Mouse (Mus musculus) kidney, postnatal 36 days (tissue): ENCODE results near the gene Nle1.

Experiments
- DNase-seq, 2 experiments: peaks; one replicate each; pipeline ENCODE4 v3.0.0; 2021 to 2022; ENCODE audit warnings: mixed read lengths in 2 of 2

Gene Nle1

DNA sequence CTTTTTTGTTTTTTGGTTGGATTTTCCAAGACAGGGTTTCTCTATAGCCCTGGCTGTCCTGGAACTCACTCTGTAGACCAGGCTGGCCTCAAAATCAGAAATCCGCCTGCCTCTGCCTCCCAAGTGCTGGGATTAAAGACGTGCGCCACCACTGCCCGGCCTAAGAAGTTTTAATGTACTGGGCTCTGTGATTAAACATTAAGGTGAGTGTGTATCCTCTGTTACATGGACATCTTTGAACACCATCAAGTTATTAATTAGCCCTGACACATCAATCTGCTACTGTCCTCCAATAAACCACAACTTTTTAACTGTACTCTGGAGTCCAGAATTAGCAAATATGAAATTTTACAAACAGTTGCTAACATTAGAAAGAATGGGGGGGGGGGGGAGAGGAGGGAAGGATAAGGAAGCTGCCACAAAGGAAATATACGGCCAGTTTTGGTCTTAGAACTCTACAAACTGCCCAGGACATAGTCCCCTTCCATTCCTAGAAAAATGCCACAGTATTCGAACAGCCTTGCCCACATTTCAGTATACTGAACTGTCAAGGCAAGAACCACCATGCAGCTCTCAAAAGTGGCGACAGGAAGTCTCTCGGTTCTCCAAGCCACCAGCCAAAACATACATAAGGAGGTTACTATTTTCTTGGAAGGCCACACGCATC, 38.6 kb downstream of the Nle1 start:
- DNase-seq = no peak

DNA sequence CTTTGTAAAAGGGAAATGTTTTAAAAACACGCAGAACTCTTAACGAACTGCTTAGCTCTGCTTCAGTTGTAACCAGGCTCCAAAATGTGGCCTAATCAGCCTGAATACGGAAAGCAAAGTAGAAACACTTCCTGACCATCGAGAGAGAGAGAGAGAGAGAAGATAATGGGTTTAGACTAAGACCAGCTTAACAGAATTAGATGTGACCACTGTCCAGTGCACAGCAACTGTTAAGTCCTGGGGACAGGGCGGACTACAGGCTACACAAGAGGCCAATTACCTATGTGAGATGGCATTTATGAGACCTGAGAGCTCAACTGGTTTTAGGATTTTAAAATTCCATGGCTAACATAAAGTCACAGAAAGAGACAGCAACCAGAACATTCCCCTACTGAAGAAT, 40.3 kb downstream of the Nle1 start:
- no peak for DNase-seq

DNA sequence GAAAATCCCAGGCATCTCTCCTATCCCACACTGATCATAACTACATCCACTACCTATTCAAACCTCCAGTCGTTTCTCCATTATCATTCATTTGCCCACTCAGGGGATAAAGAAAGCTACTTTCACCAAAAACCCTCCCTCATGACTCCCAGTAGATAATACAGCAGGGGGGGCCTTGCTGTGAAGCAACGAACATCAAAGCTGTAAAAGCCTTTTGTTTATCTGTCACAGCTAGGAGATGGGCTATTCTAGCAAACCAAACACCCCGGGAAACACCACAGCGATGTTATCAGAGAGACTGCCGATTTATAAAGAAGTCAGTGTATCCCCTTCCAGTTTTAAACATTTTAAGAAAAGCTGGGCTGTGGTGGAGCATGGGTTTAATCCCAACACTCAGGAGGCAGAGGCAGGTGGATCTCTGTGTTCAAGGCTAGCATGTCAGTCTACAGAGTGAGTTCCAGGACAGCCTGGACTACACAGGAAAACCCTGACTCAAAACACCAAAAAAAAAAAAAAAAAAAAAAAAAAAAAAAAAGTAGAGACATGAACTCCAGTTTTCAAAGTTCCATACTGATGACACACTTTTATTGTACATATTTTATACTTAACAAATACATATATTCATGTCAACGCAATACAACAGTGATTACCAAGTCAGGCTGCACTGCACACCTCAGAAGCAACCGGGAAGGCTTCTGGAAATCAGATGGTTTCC, 41.2 kb downstream of the Nle1 start:
- no peak for DNase-seq

DNA sequence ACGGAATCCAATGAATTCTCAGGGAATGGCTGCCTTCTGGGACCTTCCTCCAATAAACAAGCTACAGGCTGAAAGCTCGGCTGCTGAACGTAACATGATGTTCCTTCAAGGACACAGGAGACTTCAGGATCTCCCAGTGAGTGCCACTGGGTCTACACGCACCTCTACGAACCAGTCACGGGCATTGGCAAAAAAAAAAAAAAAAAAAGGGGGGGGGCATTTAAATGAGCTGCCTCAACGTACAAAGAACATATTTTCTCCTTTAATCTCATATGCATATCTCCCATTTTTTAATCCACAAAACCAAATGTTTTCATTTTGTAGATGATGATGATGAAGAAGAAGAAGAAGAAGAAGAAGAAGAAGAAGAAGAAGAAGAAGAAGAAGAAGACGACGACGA, 42.3 kb downstream of the Nle1 start:
- DNase-seq = no peak

DNA sequence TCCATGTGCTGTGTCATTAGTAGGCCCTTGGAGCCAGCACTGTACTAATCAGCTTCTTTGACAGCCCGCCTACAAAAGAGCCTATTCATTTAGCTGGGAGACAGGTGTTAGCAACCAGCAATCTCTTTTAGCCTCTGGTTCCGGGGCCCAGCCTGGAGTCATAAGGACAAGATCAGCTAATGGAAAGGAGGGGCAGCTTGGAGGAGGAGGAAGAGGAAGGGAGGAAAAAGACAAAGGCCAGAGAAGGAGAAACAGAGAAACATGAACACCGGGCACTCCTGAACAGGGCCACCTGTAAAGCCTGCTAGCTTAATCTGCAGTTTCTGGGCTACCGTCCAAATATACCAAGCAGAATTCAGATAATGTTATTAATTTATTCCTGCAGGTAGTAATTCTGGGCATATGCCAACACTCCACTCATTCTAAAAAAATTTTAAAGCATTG, 44.7 kb downstream of the Nle1 start:
- peak in 1 of 2 experiments; percentile 44 for DNase-seq

DNA sequence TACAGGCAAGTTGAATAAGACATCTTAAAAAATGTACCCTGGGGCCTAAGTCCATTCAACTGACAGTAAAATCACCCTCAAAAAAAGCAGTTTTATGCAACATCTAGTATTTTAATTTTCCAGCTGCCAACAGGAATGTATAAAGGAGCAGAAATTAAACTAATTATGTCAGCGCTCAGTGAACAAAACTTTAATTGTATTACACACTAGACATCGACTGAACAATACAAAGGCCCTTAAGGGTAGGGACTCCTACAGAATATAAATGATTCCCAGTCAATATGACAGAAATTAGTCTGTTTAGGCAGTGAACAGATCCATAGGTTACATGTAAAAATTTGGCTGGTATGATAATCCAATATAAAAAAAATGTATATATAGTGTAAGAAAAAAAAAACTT, 45.2 kb downstream of the Nle1 start:
- no peak for DNase-seq

DNA sequence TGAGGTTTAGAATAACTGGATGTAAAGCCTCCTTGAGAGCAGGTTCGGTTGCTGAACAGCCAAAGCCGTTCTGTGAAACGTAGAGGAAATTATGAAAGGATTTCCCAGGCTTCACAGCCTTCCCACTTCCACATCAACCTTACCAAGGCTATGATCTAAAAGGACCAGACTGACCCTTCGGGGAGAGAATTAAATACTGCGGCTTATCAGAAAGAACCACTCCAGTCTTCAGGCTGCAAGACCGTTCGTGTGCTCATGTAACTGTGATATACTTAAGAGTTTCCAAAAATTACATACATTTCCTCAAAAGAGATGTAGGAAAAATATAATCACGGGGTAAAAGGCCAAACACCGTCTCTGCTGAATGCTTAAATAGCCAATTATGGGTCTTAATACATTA, 45.6 kb downstream of the Nle1 start:
- DNase-seq = no peak

DNA sequence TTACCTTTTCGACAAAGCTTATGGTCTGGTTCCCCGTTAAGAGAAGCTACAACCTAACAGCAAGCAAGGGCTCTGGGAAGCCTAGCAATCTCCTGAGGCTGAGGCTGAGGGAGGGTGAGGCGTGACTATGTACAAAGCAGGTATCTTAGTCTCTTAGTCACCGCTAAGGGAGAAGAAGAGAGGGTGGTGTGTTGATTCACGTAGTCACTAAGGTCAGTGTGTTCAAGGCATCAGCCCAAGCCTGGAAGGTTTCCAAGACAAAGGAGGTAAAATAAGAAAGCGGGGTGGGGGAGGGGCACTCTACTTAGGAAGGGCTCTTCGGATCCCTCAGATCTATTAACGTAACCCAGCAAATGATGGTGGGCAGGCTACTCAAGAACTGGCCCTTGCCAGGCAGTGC, 46.7 kb downstream of the Nle1 start:
- DNase-seq = peak; percentile 55 to 67

DNA sequence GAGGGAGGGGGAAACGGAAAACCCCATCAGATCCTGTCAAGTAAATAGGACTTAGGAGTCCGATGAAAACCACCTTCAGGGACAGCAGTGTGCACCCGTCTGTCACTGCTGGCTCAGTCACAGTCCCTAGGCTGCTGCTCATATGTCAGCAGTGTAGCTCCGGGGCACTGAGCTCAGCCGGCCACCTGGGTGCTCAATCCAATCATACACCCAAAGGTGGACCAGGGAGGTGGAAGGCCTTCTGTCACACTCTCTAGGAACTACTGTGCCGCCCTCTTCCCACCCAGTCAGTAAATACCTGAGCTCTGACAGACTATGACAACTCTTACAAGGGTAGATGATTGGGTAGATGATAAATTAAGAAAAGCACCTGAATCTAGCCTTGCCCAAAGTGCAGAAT, 47.5 kb downstream of the Nle1 start:
- DNase-seq = no peak

DNA sequence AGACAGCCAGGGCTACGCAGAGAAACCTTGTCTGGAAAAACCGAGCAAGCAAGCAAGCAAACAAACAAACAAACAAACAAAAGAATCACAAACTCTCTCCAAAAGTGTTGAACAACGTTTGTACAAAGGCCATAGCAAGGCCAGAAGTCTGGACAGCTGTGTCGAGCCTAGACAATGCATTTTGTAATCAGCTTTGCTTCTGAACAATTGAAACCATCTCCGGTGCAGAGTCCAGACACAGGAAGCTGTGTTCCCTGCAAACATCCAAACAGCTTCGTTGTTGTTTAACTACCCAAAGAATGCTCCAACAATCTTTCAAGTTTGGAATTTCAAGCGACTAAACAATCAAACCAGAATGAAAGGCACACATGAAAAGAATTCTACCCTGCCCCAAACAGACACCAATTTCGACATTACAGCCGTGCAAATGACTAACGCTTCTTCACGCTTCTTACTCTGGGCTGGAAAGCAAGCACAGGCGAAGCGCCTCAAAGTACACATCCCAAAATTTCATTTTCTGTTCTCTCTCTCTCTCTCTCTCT, 50.8 kb downstream of the Nle1 start:
- peak in 1 of 2 experiments; percentile 61 for DNase-seq

DNA sequence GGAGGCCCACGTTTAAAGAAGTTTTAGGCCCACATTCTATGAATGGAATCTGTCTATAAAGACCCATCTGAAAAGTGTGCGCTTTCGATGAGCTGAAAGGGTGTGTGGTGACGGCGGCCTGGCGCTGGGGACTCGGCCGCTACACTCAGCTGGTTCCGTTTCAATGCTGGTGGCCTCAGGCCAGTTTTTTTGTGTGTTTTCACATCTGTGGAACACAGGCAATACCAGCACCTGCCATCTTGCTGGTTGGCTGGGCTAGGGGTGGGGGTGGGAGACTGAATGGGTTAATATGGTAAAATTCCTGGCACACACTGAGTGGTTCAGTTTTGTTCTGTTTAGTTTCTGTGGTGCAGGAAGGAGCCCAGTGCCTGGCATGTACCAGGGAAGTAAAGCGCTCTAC, 52.2 kb downstream of the Nle1 start:
- peak in 1 of 2 experiments; percentile 60 for DNase-seq

DNA sequence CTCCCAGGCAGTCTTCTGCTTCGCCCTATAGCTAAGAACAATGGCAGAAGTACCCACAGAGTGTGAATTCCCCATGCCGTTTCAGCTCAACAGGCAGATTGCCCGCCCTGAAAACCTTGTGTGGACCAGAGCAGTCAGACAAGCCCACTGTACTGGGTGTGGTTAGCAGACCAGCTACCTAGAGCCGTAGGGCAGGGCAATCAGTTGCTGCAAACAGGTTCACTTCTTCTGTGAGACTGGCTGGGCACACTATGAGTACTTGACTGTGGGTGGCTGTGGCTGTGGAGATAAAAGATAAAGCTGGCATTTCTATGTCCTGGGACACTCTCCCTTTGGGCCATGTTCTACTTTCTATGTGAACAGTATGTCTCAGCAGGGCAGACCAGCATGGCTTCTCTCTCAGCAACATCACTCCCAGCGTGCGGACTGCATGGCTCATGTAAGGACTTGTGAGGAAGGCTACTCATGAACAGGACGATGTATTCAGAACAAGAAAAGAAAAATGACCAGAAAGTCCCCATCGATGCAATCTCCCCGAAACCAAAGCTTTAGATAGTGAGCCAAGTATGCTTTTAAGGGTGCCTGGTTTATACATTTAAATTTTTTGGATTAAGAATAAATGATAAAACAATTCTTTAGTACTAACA, 52.8 kb downstream of the Nle1 start:
- no peak for DNase-seq

DNA sequence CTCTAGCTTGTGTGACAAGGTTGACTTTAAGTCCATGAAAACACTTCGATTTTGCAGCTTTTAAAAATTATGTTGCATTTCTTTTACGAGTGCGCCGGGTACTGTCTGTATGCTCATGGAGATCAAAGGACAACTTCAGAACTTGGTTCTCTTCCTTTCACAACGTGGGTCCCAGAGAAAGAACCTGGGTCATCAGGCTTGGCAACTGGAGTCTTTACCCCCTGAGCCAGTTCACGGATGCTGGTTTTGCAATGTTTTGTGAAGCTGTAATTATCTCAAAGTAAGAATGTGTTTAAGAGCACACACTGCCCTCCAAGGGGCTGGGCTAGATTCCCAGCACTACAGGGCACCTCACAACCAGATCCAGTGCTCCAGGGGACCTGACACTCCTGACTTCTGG, 54.1 kb downstream of the Nle1 start:
- DNase-seq = no peak

DNA sequence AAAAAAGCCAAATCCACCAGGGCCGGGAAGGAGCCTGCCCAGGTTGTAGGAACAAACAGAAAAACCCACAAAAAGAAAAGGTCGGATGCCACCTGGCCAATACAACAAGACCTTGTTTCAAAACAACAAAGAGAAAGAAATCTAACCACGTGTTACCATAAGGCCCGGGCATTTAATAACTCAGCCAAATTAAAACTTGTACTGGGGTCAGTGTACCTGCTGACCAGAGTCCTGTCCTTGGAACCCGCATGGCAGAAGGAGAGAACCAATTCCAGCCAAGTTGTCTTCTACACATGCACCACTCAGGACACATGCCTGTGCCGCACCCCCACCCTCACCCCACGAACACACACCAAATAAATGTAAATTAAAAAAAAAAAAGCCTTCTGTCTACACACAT, 55.3 kb downstream of the Nle1 start:
- DNase-seq = peak; percentile 45 to 50

DNA sequence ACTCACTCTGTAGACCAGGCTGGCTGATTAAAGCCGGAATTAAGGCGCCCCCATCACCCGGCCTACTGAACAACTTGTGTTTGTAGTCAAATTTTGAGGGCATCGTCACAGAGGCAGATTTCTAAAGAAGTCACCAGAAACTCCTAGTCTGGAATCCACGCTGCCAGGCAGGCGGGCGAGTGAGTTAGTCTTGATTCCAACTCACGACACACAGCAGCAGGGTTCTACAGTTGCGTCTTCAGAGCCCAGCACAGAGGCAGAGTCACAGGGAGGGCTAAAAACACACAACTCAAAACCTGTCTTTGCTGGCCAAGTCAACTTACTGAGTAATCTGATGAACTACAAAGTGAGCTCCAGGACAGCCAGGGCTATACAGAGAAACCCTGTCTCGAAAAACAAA, 55.7 kb downstream of the Nle1 start:
- DNase-seq = no peak

DNA sequence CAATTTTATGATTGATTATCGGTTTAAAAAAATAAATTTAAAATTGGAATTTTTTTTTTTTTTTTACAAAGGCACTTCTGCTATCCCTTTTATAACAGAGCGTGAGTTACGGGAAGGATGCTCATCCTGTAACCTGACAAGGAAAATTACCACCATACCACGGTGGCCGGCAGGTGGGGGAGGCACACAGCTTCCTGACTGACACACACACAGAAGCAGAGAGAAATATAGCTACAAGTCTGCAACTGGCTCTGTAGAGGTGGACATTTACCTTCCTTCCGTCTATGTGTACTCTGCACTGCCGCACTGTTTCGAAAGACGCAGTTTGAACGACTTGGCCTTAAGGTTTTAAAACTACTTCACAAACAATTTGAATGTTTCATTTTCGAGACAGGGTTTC, 56.1 kb downstream of the Nle1 start:
- no peak for DNase-seq
